Mouse (Mus musculus) lung, postnatal 4 days (tissue): Measurements from ENCODE around the gene Mpzl2.
A peak's percentile ranks its signal among the peaks of the same experiment; 100 is the strongest.
"Not testable (repeated sequence)": the region's sequence is repeated elsewhere in the genome, so short reads cannot be mapped to it uniquely, and the experiment has no call there.

Experiments
- DNase-seq, 2 experiments: peaks; one replicate each; pipeline ENCODE4 v3.0.0; 2021

The Mpzl2 gene

GRCm38 (mm10) chr9:45037803-45038202 lies 1.8 kb upstream of the Mpzl2 start:
- DNase-seq: not testable (repeated sequence)

- peak in 1 of 2 experiments; percentile 29 for DNase-seq
Measured at GRCm38 (mm10) chr9:45040066-45040845, 657 bp downstream of the Mpzl2 start.

GRCm38 (mm10) chr9:45041131-45041838 lies 1.7 kb downstream of the Mpzl2 start:
- peak; percentile 22 to 36 for DNase-seq

GRCm38 (mm10) chr9:45042056-45042720 lies 2.6 kb downstream of the Mpzl2 start:
- DNase-seq: peak; percentile 70 to 78

- DNase-seq: peak in 1 of 2 experiments; percentile 12
Measured at GRCm38 (mm10) chr9:45042947-45043346, 3.3 kb downstream of the Mpzl2 start.

GRCm38 (mm10) chr9:45046973-45047372 lies 7.4 kb downstream of the Mpzl2 start:
- no peak for DNase-seq

GRCm38 (mm10) chr9:45048511-45048910 lies 8.9 kb downstream of the Mpzl2 start:
- DNase-seq: peak in 1 of 2 experiments; percentile 30

GRCm38 (mm10) chr9:45049731-45050130 lies 10.1 kb downstream of the Mpzl2 start:
- DNase-seq: no peak

- no peak for DNase-seq
Measured at GRCm38 (mm10) chr9:45050301-45050700, 10.7 kb downstream of the Mpzl2 start.

GRCm38 (mm10) chr9:45055082-45055713 lies 15.6 kb downstream of the Mpzl2 start, which contains the start of gene Mpzl3:
Mpzl3 (plus strand) TSS chr9:45055186.
- DNase-seq: peak; percentile 89

GRCm38 (mm10) chr9:45058304-45058940 lies 18.8 kb downstream of the Mpzl2 start:
- no peak for DNase-seq

- no peak for DNase-seq
Measured at GRCm38 (mm10) chr9:45060151-45060550, 20.6 kb downstream of the Mpzl2 start.

GRCm38 (mm10) chr9:45062677-45063076 lies 23.1 kb downstream of the Mpzl2 start:
- no peak for DNase-seq

GRCm38 (mm10) chr9:45064421-45064820 lies 24.8 kb downstream of the Mpzl2 start:
- DNase-seq: no peak

GRCm38 (mm10) chr9:45066735-45067134 lies 27.1 kb downstream of the Mpzl2 start:
- no peak for DNase-seq

- no peak for DNase-seq
Measured at GRCm38 (mm10) chr9:45071800-45072199, 32.2 kb downstream of the Mpzl2 start.

- no peak for DNase-seq
Measured at GRCm38 (mm10) chr9:45077859-45078258, 38.3 kb downstream of the Mpzl2 start.

GRCm38 (mm10) chr9:45079011-45079410 lies 39.4 kb downstream of the Mpzl2 start, which contains the start of gene Jaml:
Jaml (plus strand) TSS chr9:45079183.
- DNase-seq: peak; percentile 10 to 25

GRCm38 (mm10) chr9:45083132-45083531 lies 43.5 kb downstream of the Mpzl2 start:
- DNase-seq: no peak

- DNase-seq: peak in 1 of 2 experiments; percentile 8
Measured at GRCm38 (mm10) chr9:45084556-45084955, 45.0 kb downstream of the Mpzl2 start.

- DNase-seq: no peak
Measured at GRCm38 (mm10) chr9:45085741-45086690, 46.4 kb downstream of the Mpzl2 start.
